Mouse (Mus musculus) large intestine, adult 2 months (tissue): ENCODE results near the gene Akr1c20. TPM values are rescaled to one million over a fixed set of nuclear protein-coding genes. Genes with fewer than 3 reads are reported as not detected.

ENCODE experiments used
- DNase-seq: peaks from one replicate; pipeline ENCODE4 v3.0.0-alpha.2; 2012; ENCODE audit warnings: low read depth, low spot score
- WGBS: fragments of 180-500 bp; shearing (Covaris S2); methylation state at CpG from one replicate; pipeline ENCODE4 v1.1.7; 2018; 5-methylcytosine and 5-hydroxymethylcytosine counted together
- polyA plus RNA-seq: library from polyadenylated mRNA; depleted of rRNA; stranded (reverse); fragments of >200 nt; gene quantifications from 2 replicates; pipeline ENCODE4 v1.2.3, GENCODE M21; 2012; rRNA removed

Akr1c20 gene
- polyA plus RNA-seq: not detected in 2 replicates

GRCm38 (mm10) chr13:4523201-4523838, at the start of gene Akr1c20:
TSS of gene Akr1c20 (minus strand) at chr13:4523345.
- 82% methylated on average over 2 of the region's 2 CpGs for WGBS
- DNase-seq: no peak

- DNase-seq: no peak
- WGBS: 90% methylated on average over 2 of the region's 2 CpGs
Measured at GRCm38 (mm10) chr13:4565996-4566395, 42.9 kb upstream of the Akr1c20 start.

GRCm38 (mm10) chr13:4560500-4560899, 37.4 kb upstream of the Akr1c20 start:
- DNase-seq: no peak

- 73% methylated on average over 1 of the region's 1 CpGs for WGBS
- no peak for DNase-seq
Measured at GRCm38 (mm10) chr13:4559143-4559542, 36.0 kb upstream of the Akr1c20 start.

- WGBS: 83% methylated on average over 2 of the region's 2 CpGs
Measured at GRCm38 (mm10) chr13:4514811-4515210, 8.3 kb downstream of the Akr1c20 start.

GRCm38 (mm10) chr13:4467896-4468295, 55.2 kb downstream of the Akr1c20 start:
- DNase-seq: no peak
- 14% methylated on average over 1 of the region's 1 CpGs for WGBS

More at GRCm38 (mm10) chr13:4514811-4515210, 8.3 kb downstream of the Akr1c20 start:
- DNase-seq: no peak

- 85% methylated on average over 2 of the region's 2 CpGs for WGBS
Measured at GRCm38 (mm10) chr13:4465641-4466040, 57.5 kb downstream of the Akr1c20 start.

More at GRCm38 (mm10) chr13:4465641-4466040, 57.5 kb downstream of the Akr1c20 start:
- no peak for DNase-seq

Other genes with a start within 250 kb of the Akr1c20 start
- gene Akr1c12, start 243.9 kb downstream of the Akr1c20 start, polyA plus RNA-seq: 25.0 and 27.4 TPM in 2 replicates
- gene Akr1c6, start 89.0 kb downstream of the Akr1c20 start, polyA plus RNA-seq: not detected in 2 replicates
- not detected in 2 replicates for gene Akr1c21, start 50.7 kb upstream of the Akr1c20 start, polyA plus RNA-seq
- gene Akr1e1, start 85.8 kb upstream of the Akr1c20 start, polyA plus RNA-seq: 2.1 and 3.5 TPM in 2 replicates